Mouse (Mus musculus) embryo, embryonic 10.5 days (tissue): ENCODE results near the gene Tjp3.
A peak's percentile ranks its signal among the peaks of the same experiment; 100 is the strongest.

Source experiments
- DNase-seq: peaks from one replicate; pipeline ENCODE4 v3.0.0-alpha.2; 2015; ENCODE audit warnings: low spot score

The Tjp3 gene

GRCm38 (mm10) chr10:81291511-81292104 is at the start of gene Tjp3:
TSS of gene Tjp3 (minus strand) at chr10:81291581.
- no peak for DNase-seq

DNA sequence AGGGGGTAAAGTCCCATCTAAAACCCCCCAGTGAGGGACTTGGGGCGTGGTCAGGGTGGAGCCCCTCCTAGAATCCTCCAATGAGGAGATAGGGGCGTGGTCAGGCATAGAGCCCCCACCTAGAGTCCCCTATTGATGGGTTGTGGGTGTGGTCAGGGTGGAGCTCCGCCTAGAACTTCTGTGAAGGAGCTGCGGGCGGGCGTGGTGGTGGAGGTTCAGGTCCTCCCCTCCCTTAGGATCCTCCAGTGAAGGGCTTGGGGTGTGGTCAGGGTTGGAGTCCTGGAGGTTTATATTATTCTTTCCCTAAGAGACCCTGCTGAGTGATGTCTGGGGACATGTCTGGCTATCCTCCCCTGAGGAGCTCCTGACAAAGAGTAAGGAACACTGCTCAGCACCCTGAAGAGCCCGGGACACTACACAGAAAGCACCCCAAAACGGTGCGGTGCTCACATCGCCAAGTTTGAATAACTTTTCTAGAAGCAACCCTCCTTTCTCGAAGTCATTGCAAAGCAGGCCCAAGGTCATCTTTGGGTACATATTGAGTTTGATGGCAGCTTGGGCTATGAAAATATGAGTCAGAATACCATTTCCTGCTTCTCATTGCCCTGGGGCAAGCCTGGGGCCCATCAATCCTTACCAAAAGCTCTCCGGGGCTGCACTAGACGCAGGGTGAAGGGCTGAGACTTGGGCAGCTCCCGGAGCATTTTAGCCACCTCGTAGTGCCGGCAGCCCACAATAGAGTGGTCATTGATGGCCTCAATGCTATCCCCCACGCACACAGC is 49.4 kb upstream of the Tjp3 start:
- DNase-seq: no peak

GRCm38 (mm10) chr10:81336558-81336957 is 45.2 kb upstream of the Tjp3 start:
- DNase-seq: no peak

GRCm38 (mm10) chr10:81335393-81336340 is 44.3 kb upstream of the Tjp3 start:
- peak; percentile 71 for DNase-seq

DNA sequence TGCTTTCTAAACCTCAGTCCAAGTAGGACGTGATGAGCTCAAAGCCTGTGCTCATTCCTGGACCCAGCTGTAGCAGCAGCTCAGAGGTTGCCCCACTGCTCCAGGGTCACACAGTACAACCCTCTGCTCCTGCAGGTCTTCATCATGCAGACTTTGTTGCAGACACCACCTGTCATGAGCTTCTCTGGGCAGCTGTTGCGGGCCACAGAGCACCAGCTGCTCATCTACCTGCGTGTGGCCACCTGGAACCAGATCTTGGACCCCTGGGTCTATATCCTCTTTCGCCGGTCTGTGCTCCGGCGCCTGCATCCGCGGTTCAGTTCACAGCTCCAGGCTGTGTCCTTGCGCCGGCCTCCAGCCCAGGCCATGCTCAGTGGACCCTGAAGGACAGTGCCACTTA is 42.9 kb upstream of the Tjp3 start:
- DNase-seq: no peak

- no peak for DNase-seq
Measured at GRCm38 (mm10) chr10:81332277-81332676, 40.9 kb upstream of the Tjp3 start.

GRCm38 (mm10) chr10:81330007-81330406 is 38.6 kb upstream of the Tjp3 start:
- DNase-seq: no peak

DNA sequence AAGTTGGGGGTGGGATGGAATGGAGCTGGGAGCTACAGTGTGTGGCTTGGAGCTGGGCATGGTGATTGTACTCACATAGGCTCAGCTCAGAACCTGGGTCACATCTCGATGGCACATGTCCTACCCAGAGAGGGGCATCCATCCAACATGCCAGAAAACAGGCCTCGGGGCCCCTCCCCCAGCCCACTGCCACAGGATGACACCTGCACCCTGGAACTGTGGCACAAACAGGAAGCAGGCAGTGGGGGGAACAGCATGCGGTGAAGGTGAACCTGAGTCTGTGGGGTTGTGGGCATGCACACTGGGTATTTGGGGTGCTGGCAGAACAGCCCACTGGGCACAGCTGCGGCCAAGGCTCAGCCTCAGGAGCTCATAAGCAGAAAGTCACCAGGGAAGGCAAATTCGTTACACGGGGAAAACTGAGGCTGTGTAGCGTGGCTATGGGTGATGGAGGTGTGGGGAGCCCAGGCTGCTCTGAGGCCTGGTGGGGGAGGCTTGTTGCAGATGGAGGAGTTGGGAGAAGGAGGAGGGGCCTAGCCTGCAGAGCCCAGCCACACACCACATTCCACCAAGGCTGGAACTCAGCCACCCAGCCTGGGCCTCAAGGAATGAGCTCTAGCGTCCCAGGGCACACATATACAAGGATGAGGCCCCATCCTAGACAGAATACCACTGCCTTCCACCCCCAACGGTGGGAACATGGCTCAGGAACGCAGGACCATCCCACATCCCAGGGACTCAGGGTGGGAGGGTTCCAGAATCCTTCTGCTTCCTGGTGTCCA is 38.0 kb upstream of the Tjp3 start:
- no peak for DNase-seq

GRCm38 (mm10) chr10:81328386-81328785 is 37.0 kb upstream of the Tjp3 start, which contains the start of gene Tbxa2r:
TSS of gene Tbxa2r (plus strand) at chr10:81328731.
- no peak for DNase-seq

DNA sequence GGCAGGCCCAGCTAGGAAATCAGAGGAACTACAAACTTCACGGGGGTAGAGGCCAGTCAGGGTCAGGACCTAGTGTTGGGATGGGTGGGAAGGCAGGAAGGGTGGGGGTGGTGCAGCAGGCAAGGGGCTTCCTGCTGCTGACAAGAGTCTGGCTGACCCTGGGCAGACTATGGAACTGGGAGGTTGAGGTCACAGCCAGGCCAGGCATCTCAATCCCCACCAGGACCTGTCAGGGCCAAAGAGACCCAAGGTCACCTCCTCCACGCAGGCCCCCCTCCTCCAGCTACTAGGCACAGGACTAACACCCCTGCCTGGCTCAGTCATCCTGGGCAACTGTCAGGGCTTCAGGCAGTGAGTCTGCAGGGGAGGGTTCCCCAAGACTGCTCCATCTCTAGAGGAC is 36.6 kb upstream of the Tjp3 start:
- no peak for DNase-seq

- no peak for DNase-seq
Measured at GRCm38 (mm10) chr10:81326858-81327257, 35.5 kb upstream of the Tjp3 start.

GRCm38 (mm10) chr10:81325781-81326180 is 34.4 kb upstream of the Tjp3 start:
- DNase-seq: no peak

GRCm38 (mm10) chr10:81325176-81325575 is 33.8 kb upstream of the Tjp3 start:
- DNase-seq: no peak

- DNase-seq: no peak
Measured at GRCm38 (mm10) chr10:81323791-81324530, 32.6 kb upstream of the Tjp3 start.

- DNase-seq: no peak
Measured at GRCm38 (mm10) chr10:81323141-81323775, 31.9 kb upstream of the Tjp3 start.

DNA sequence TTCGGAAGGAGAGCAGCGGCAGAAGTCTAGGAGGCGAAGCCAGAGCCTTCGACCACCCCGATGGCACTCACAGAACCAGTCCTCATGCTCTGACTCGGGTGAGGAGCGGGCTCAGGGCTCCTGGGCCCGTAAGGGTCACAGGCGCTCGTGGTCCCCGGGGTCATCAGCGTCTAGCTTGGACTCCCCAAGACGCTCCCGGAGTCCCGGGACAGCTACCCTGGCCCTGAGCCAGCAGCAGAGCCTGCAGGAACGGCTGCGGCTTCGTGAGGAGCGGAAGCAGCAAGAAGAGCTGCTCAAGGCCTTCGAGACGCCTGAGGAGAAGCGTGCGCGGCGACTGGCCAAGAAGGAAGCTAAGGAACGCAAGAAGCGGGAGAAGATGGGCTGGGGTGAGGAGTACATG is 31.1 kb upstream of the Tjp3 start:
- no peak for DNase-seq

DNA sequence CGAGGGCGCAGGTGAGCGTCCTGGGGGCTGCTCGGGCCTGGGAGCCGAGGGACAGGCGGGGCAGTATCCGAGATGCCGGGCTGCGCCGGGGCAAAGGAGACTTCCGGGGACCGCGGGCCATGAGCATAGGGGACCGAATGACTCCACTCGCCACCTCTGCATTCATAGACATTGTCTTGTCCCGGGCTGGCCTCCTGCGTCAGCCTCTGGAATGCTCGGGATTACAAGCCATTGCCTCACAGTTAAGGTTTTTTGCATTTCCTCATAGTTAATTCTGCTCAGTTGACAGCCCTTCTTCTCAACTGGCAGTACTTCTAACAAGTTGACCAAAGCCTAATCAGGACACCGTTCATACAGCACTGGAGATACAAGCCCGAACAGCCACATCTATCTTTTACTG is 30.1 kb upstream of the Tjp3 start:
- DNase-seq: no peak

GRCm38 (mm10) chr10:81320550-81321347 is 29.4 kb upstream of the Tjp3 start, which contains the start of gene Cactin:
TSS of gene Cactin (plus strand) at chr10:81321103.
- peak; percentile 100 for DNase-seq

- DNase-seq: peak; percentile 100
Measured at GRCm38 (mm10) chr10:81319741-81320549, 28.6 kb upstream of the Tjp3 start.
